Mouse (Mus musculus) spleen, postnatal 4 days (tissue): ENCODE measurements around the gene Mfsd2a.

ENCODE experiments used
- DNase-seq, 2 experiments: peaks; one replicate each; pipeline ENCODE4 v3.0.0; 2022; ENCODE audit warnings: low spot score in 2 of 2

The Mfsd2a gene

GRCm38 (mm10) chr4:122933857-122934256 is 27.1 kb downstream of the Mfsd2a start:
- DNase-seq = peak in 1 of 2 experiments; percentile 44

GRCm38 (mm10) chr4:122933051-122933591 is 27.9 kb downstream of the Mfsd2a start:
- DNase-seq = no peak

DNA sequence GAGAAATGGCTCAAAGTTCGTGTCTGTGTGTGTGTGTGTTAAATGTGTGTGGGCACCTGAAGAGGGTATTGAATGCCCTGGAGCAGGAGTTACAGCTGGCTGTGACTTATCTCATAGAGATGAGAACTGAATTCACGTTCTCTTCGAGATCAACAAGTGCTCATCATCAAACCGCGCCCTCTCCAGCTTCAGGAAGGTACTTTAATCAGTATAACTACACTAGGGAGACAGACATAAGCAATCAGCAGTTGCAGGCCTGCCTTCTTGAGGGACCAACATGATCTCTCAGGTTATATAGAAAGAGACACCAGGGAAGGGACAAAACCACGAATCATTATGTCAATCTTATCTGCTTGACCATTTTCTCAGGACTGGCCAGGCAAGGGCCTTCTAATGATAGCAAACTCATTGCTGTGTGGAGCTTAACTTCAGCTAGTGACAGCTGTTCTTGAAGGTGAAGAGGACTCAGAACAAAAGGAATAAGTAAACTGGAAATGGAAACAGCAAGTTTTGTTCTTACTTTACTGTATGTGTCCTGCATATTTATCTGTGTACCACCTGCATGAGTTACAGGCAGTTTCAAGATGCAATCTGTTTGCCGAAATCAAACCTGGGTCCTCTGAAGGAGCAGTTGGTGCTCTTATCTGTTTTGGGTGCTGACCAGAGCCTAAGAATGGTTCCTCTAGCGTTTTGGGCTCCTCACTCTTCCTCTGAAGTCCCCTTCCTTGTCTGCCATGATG is 28.6 kb downstream of the Mfsd2a start:
- no peak for DNase-seq

DNA sequence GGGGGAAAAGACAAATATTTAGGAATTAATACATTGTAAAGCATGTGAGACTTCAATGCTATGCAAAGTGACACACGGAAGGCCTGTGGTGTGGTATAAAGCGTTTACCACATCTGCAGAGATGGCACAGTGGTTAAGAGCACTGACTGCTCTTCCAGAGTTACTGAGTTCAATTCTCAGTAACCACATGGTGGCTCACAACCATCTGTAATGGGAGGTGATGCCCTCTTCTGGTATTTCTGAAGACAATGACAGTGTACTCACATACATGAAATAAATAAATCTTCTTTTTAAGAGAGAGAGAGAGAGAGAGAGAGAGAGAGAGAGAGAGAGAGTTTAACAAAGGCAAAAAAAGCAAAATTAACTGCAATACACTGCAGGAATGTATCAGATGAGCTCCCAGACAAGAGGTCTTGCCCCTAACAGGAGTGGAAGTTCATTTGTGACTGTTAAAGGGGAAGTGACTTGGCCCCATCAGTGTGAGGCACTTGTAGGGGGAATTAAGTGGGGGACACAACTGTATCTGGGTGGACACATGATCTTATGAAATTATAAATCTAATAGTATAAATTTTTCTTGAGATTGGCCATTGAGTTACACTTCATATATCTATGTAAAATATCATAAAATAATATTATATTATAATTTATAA is 29.9 kb downstream of the Mfsd2a start:
- no peak for DNase-seq

GRCm38 (mm10) chr4:122923392-122924344 is 37.3 kb downstream of the Mfsd2a start:
- no peak for DNase-seq

GRCm38 (mm10) chr4:122922841-122923240 is 38.1 kb downstream of the Mfsd2a start:
- no peak for DNase-seq

DNA sequence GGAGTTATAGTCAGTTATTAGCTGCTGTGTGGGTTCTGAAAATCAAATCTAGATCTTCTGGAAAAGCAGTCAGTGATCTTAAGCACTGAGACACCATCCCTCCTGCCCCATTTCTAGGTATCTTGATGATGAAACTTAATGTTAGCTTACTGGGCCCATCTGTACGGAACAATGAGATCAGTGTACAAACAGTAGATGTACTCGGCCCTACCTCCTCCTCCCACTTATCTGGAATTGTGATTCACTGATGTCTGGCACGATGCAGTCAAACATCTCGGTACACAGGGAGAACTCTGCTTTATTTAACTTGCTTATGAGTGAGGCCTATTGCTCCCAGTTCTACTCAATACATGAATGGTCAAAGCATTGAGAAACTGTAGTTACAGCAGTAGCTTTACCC is 45.0 kb downstream of the Mfsd2a start:
- no peak for DNase-seq

DNA sequence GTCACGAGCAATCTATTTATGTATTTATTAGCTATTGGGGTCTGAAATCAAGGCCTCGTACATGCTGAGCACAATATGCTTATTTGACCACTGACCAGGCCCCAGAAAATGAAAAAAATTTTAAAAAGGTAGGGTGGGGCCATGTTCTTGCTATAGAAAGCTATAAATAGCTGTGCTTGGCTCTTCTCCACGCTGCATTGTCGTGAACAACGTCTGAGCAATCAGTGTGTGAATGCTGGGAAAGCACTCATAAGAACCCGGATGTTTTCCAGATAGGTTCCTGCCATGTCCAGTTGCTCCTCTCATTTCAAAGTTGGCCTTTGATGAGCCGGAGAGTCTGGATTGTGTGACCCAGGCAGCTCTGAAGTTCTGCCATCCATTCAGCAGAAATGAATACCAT is 46.8 kb downstream of the Mfsd2a start:
- DNase-seq = no peak

GRCm38 (mm10) chr4:122912613-122913012 is 48.4 kb downstream of the Mfsd2a start:
- no peak for DNase-seq

- DNase-seq = no peak
Measured at GRCm38 (mm10) chr4:122910577-122910976, 50.4 kb downstream of the Mfsd2a start.

DNA sequence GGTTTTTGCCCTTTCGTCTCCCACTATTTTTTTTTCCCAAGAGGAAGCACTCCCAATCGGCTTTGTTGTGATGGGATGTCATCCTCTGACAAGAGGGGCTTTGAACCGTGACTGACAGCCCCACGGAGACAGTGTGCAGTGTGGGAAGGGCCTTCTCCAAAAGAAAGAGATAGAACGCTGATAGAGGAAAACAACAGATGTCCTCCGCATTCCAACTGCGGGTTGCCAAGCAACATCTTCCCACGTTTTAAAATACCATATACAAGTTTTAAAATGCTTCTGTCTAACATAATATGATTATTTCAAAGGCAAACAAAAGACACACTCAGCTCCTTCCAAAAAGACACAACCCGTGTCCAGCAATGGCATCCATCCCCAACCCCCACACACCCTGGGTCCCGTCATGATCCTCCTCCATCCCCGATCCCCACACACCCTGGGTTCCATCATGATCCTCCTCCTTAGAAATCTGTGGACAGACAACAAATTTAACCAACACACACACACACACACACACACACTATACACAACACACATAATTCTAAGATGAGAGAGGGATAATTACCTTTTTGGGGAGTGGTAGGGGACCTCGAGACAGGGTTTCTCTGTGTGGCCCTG is 51.3 kb downstream of the Mfsd2a start:
- no peak for DNase-seq

DNA sequence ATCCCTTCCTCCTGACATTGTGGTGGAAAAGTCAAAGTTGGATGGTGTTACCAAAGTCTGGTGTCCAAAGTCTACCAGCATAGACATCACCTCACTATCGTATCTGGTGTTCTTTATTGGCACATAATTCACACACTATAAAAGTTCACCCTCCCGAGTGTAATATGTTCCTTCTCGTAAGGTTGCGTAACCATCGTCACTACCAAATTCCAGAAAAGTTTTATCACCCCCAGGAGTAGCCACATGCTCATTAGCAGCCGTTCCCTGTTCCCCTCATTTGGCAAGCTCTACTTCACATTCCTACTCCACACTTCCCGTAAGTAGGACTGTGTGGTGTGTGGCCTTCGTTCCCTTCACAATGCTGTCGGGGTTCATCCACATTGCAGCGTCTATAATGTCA is 55.6 kb downstream of the Mfsd2a start:
- DNase-seq = no peak

DNA sequence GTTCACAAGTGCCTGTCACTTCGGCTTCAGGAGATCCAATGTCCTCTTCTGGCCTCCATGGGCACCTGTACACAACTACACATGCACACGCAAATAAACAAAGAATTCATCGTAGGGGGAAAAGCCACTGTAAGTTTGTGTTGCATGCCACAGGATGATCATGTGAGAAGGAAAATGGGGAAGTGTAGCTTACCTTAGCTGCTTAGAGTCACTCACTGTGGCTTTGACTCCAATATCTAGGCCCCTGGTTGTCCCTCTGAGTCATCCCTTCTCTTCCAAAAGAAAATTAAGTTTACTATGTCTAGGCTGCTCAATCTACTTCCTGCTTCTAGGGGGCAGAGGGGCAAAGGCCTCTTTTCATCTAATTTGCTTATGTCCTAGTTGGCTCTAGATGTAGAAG is 57.3 kb downstream of the Mfsd2a start:
- DNase-seq = no peak

DNA sequence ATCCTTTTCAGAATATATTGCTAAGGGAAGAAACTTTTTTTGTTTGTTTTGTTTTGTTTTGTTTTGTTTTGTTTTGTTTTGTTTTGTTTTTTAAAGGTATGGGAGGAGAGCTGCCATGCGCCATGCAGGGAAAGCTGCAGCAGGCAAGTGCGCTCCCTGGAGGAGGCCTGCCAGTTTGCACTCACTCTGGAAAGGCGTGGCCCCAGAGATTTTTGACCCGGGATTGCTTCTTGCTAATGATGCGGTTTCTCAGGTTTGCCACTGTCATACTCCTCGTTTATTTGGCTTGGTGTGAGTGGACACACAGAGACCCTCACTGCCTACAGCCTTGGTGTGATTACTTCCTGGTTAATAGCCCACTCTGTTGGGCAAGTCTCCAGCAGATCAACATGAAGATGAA is 58.8 kb downstream of the Mfsd2a start:
- no peak for DNase-seq

DNA sequence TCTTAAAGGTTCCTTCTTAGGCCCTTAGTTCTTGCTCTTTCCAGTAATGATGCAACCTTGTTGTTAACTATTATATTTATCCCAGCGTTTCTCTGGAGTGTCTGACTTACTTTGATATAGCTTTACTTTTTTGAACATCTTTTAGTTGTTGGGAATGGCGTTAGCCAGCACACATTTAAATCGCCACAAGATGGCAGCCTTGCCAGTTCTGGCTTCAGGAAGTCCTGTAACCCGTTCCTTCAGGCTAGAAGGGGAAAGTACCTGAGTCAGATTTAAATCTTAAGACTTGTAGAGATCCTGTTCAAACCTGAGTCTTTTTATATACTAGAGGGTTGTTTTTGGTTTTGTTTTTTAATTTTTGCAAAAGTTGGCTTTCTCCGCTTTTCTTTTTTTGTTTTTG is 62.7 kb downstream of the Mfsd2a start:
- DNase-seq = peak; percentile 49 to 73

- DNase-seq = no peak
Measured at GRCm38 (mm10) chr4:122897750-122898149, 63.2 kb downstream of the Mfsd2a start.
